Mouse (Mus musculus) hindbrain, embryonic 14.5 days (tissue): ENCODE measurements around the gene Cd52. TPM values are rescaled to one million over a fixed set of nuclear protein-coding genes. Genes with fewer than 3 reads are reported as not detected.

Experiments
- ATAC-seq: fragments of 200-750 bp; cut with Nextera tagmentation; 2 replicates; pipeline ENCODE4 v1.8.0; 2017; ENCODE audit warnings: moderate number of reproducible peaks, mild to moderate bottlenecking, moderate TSS enrichment, moderate library complexity; ENCODE audit not compliant: low FRiP score
- DNase-seq: peaks from one replicate; pipeline ENCODE4 v3.0.0-alpha.2; 2015; ENCODE audit warnings: low spot score
- H3K27ac ChIP-seq: fragments of 300-500 bp; sonication (generic); 2 replicates; pipeline ENCODE4 v1.5.1; 2014; ENCODE audit warnings: mild to moderate bottlenecking, moderate library complexity
- H3K27me3 ChIP-seq: fragments of 300-500 bp; sonication (generic); 2 replicates; pipeline ENCODE4 v1.6.1; 2014; ENCODE audit warnings: mild to moderate bottlenecking, low read length, mixed read lengths; ENCODE audit not compliant: control insufficient read depth, insufficient read depth
- H3K36me3 ChIP-seq: fragments of 300-500 bp; sonication (generic); replicated peaks from 2 replicates; pipeline ENCODE4 v1.6.1; 2014; ENCODE audit not compliant: control insufficient read depth, insufficient read depth
- H3K4me1 ChIP-seq: fragments of 300-500 bp; sonication (generic); replicated peaks from 2 replicates; pipeline ENCODE4 v1.6.1; 2014; ENCODE audit warnings: antibody characterized with exemption, low read length, mixed read lengths; ENCODE audit not compliant: control insufficient read depth, insufficient read depth
- H3K4me2 ChIP-seq: fragments of 300-500 bp; sonication (generic); replicated peaks from 2 replicates; pipeline ENCODE4 v1.6.1; 2014; ENCODE audit warnings: mild to moderate bottlenecking, moderate library complexity
- H3K4me3 ChIP-seq: fragments of 300-500 bp; sonication (generic); replicated peaks from 2 replicates; pipeline ENCODE4 v1.5.1; 2014; ENCODE audit warnings: mild to moderate bottlenecking, low read length
- H3K9ac ChIP-seq: fragments of 300-500 bp; sonication (generic); 2 replicates; pipeline ENCODE4 v1.6.1; 2014
- H3K9me3 ChIP-seq: fragments of 300-500 bp; sonication (generic); 2 replicates; pipeline ENCODE4 v1.6.1; 2016; ENCODE audit warnings: low read length; ENCODE audit not compliant: control insufficient read depth
- WGBS: fragments of 180-500 bp; shearing (Covaris S2); extraction: QIAGEN DNeasy Blood & Tissue Kit; methylation state at CpG from one replicate; pipeline ENCODE4 v1.1.7; 2014; 5-methylcytosine and 5-hydroxymethylcytosine counted together
- polyA plus RNA-seq: library from polyadenylated mRNA; unstranded; fragments of >200 nt; fragmentation: Nextera tagmentation; extraction: Ambion mirVana; gene quantifications from 2 replicates; pipeline ENCODE4 v1.2.1, GENCODE M21; 2014

Cd52 gene
- polyA plus RNA-seq, 1 experiment from 2014 or later = 2.4 TPM

DNA sequence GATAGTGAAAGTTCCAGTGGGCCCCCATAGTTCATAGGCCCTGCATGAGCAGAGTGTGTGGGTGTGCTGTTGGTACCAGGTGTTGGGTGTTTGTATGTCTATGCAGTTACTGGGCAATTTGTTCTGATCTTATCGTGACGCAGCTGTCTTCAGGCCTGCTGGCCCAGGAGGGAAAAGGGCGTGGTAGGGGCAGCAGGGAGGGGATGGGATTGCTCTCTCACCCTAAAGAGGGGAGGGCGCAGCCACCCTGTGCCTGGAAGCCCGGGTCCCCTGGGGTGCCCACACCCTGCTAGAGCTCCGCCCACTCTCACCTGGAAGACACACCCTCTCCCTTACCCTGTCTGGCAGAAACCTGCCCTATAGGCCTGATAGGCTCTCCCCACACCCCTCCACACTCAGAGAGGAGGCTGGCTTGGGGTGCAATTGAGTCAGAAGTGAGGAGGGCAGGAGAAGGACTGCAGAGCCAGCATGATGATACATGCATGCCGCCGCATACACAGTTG, 32.9 kb downstream of the Cd52 start:
- Histone ChIP-seq H3K4me2 (no peak overlapping the region), H3K27me3 (peaks cover 10% of the 10 kb centered on the region), H3K9me3 (no peaks in the 10 kb centered on the region), H3K27ac (no peak overlapping the region), H3K36me3 (no peaks in the 10 kb centered on the region), H3K4me1 (no peaks in the 10 kb centered on the region), H3K9ac (no peak overlapping the region), H3K4me3 (no peak overlapping the region)
- ATAC-seq = no peak
- DNase-seq = no peak
- WGBS = 57% methylated on average over 8 of the region's 8 CpGs

DNA sequence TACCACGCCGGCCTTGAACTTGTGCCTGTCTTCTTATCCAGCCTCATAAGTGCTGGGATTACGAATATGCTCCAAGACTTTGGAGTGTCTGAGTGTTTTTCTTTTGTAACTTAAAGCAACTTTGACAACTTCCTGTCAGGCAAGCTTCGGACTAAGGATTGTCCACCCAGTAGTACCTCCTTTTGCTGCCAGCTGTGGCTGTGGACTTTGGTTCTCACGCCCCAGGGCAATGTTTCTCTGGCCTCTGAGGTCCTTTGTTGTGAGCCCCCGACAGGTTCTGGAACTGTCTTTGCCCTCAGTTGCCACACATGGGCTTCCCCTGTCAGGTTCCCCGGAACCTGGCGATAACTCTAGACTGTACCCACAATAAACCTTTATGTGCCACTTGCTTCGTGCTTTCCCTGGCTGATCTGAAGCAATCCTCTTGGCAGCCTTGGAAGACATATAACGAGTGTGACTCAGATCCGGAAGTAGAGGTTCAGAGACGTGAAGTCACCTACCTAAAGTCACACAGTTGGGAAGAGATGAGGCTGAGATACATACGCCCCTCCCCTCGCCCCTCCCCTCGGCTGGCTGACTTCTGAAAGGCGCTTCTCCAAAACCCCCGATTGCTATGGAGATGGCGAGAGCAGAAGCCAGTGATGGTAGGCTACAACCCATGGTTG, 33.6 kb downstream of the Cd52 start:
- Histone ChIP-seq H3K9ac (no peak overlapping the region), H3K36me3 (no peaks in the 10 kb centered on the region), H3K9me3 (no peaks in the 10 kb centered on the region), H3K4me3 (no peak overlapping the region), H3K4me1 (no peaks in the 10 kb centered on the region), H3K4me2 (no peak overlapping the region), H3K27me3 (peaks cover 10% of the 10 kb centered on the region), H3K27ac (no peak overlapping the region)
- 64% methylated on average over 18 of the region's 18 CpGs for WGBS
- ATAC-seq (no peak), DNase-seq (no peak)

DNA sequence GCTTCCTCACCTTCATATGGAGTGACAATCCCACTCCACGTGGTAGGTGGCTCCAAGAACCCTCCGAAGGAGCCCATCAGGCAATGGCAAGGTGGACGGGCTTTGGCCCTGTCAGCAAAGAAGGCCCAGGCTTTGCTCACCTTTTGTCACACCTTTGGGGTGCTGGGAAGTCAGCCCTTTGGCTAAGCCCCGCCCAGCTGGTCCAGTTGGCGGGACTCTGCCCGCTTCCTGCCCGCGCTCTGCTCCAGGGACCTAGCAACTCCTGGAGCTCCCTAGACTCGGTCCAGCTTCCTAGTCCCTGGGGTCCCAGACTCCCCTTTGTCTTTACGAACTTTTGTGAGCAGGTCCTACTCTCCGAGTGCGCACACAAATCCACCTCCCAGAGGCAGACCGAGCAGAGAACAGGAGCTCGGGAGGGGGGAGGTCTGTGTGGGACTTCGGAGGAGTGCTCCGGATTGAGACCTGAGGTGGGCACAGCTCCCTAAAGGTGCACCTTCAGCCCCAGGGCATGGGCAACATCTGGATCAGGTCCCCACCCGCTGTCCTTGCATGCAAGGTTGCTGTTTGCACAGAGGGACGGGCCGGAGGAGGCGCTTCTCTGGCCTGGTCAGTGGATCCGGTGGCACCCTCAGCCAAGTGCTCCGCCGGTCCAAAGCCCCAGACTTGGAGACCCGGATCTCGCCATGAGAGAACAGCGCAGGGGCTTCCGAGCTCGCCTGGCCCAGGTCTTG, 34.6 kb downstream of the Cd52 start, which contains the start of gene Crybg2:
TSS of gene Crybg2 (plus strand) at position 681 of the 731 bp plus-strand sequence.
- DNase-seq (no peak), ATAC-seq (no peak)
- no peak within 1 kb of the TSS for H3K27ac ChIP-seq
- H3K4me1 ChIP-seq = no peaks in the 10 kb centered on the region
- WGBS = 51% methylated on average over 28 of the region's 28 CpGs
- H3K36me3 ChIP-seq = no peaks in the 10 kb centered on the region
- H3K27me3 ChIP-seq = peaks cover 4% of the 10 kb centered on the region
- no peaks in the 10 kb centered on the region for H3K9me3 ChIP-seq
- H3K4me3 ChIP-seq = no peak within 1 kb of the TSS
- no peak within 1 kb of the TSS for H3K9ac ChIP-seq
- no peak within 1 kb of the TSS for H3K4me2 ChIP-seq

- no peak overlapping the region for H3K9ac ChIP-seq
- ATAC-seq = no peak
- no peaks in the 10 kb centered on the region for H3K4me1 ChIP-seq
- H3K4me3 ChIP-seq = no peak overlapping the region
- H3K36me3 ChIP-seq = no peaks in the 10 kb centered on the region
- 84% methylated on average over 6 of the region's 6 CpGs for WGBS
- H3K27me3 ChIP-seq = no peaks in the 10 kb centered on the region; the same call in 1 of the 2 replicates
- DNase-seq = no peak
- H3K27ac ChIP-seq = no peak overlapping the region
- no peak overlapping the region for H3K4me2 ChIP-seq
- no peaks in the 10 kb centered on the region for H3K9me3 ChIP-seq
These were observed 36.0 kb downstream of the Cd52 start for GRCm38 (mm10) chr4:134058908-134059307.

- DNase-seq (no peak), ATAC-seq (no peak)
- H3K9ac ChIP-seq = no peak overlapping the region
- no peak overlapping the region for H3K27ac ChIP-seq
- 32% methylated on average over 14 of the region's 14 CpGs for WGBS
- H3K4me1 ChIP-seq = no peaks in the 10 kb centered on the region
- peak overlapping the region; percentile 5; the same call in 1 of the 2 replicates for H3K4me2 ChIP-seq
- H3K4me3 ChIP-seq = no peak overlapping the region
- no peaks in the 10 kb centered on the region for H3K27me3 ChIP-seq
- H3K36me3 ChIP-seq = no peaks in the 10 kb centered on the region
- no peaks in the 10 kb centered on the region for H3K9me3 ChIP-seq
These were observed 36.6 kb downstream of the Cd52 start for GRCm38 (mm10) chr4:134058166-134058715.

GRCm38 (mm10) chr4:134053538-134053937, 41.3 kb downstream of the Cd52 start, which contains the start of gene Zfp683:
Gene Zfp683, plus strand, starts transcription at chr4:134053838.
- H3K36me3 ChIP-seq = no peaks in the 10 kb centered on the region
- no peak within 1 kb of the TSS for H3K9ac ChIP-seq
- no peaks in the 10 kb centered on the region for H3K9me3 ChIP-seq
- H3K4me3 ChIP-seq = no peak within 1 kb of the TSS
- WGBS = 87% methylated on average over 3 of the region's 3 CpGs
- H3K4me1 ChIP-seq = no peaks in the 10 kb centered on the region
- H3K4me2 ChIP-seq = no peak within 1 kb of the TSS
- no peak within 1 kb of the TSS for H3K27ac ChIP-seq
- ATAC-seq (no peak), DNase-seq (no peak)
- H3K27me3 ChIP-seq = no peaks in the 10 kb centered on the region

DNA sequence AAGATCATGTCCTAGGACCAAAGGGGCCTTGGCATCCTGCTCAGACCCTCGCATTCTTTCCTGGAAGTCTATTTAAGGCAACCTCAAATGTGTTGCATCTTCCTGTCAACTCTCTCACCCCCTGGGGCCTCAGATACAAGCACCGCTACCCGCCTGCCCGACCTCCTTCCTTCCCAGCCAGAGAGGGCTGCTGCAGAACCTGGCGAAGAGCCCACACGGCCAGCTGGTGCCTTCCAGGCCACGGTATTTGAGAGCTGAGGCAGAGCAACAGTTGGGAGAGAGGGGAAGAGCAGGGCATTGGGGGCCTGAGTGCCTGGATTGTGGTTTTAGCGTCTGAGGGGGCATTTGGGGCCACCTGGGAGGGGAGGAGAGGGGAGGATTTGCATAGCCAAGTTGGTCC, 42.3 kb downstream of the Cd52 start:
- DNase-seq = peak; percentile 66

GRCm38 (mm10) chr4:134051912-134052311, 43.0 kb downstream of the Cd52 start:
- H3K9me3 ChIP-seq = no peaks in the 10 kb centered on the region
- H3K4me1 ChIP-seq = no peaks in the 10 kb centered on the region
- no peak overlapping the region for H3K4me2 ChIP-seq
- ATAC-seq (no peak), DNase-seq (no peak)
- no peak overlapping the region for H3K27ac ChIP-seq
- H3K9ac ChIP-seq = no peak overlapping the region
- no peak overlapping the region for H3K4me3 ChIP-seq
- WGBS = 88% methylated on average over 5 of the region's 5 CpGs
- H3K27me3 ChIP-seq = no peaks in the 10 kb centered on the region
- H3K36me3 ChIP-seq = no peaks in the 10 kb centered on the region

More for the DNA sequence above, 42.3 kb downstream of the Cd52 start:
- H3K27me3 ChIP-seq = no peaks in the 10 kb centered on the region
- no peak overlapping the region for H3K4me2 ChIP-seq
- H3K4me3 ChIP-seq = no peak overlapping the region
- H3K4me1 ChIP-seq = no peaks in the 10 kb centered on the region
- no peak overlapping the region for H3K27ac ChIP-seq
- 24% methylated on average over 8 of the region's 8 CpGs for WGBS
- H3K9ac ChIP-seq = no peak overlapping the region
- H3K36me3 ChIP-seq = no peaks in the 10 kb centered on the region
- H3K9me3 ChIP-seq = no peaks in the 10 kb centered on the region
- ATAC-seq = no peak

DNA sequence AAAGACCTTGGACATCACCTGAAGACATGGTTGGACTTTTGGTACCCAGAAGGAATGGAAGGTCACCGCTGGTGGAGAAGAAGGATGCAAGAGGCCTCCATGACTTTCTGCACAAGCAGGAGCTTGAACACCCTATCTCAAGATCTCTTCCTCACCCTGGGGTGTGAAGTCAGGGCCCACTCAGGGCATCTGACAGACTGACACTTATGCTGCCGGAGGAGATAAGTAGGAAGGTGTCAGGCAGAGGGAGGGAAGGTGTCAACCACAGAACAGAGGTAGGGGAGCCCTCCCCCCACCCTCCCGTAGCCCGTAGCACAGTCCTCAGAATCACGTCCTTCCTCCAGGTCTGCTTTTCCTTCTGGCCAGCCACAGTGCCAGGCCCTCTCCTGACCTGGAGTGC, 47.2 kb downstream of the Cd52 start:
- Histone ChIP-seq H3K4me1 (no peaks in the 10 kb centered on the region), H3K4me3 (no peak overlapping the region), H3K36me3 (no peaks in the 10 kb centered on the region), H3K9ac (no peak overlapping the region), H3K4me2 (no peak overlapping the region), H3K27me3 (no peaks in the 10 kb centered on the region), H3K27ac (no peak overlapping the region), H3K9me3 (no peaks in the 10 kb centered on the region)
- ATAC-seq (no peak), DNase-seq (no peak)
- 91% methylated on average over 5 of the region's 5 CpGs for WGBS
